Mouse (Mus musculus) adipose tissue, adult 10 weeks (tissue): ENCODE results near the gene Serpinf1. TPM values are rescaled to one million over a fixed set of nuclear protein-coding genes. Genes with fewer than 3 reads are reported as not detected.

Source experiments
- polyA plus RNA-seq: library from polyadenylated mRNA; stranded (reverse); fragments of 350-450 nt; fragmentation: Illumina TruSeq; extraction: RNeasy Lipid Tissue Mini Kit (QIAGEN cat#74804); gene quantifications from one replicate; pipeline ENCODE4 v1.2.3, GENCODE M21; 2014; ENCODE audit warnings: low read depth, low replicate concordance

Serpinf1 gene
- 171 TPM for polyA plus RNA-seq

DNA sequence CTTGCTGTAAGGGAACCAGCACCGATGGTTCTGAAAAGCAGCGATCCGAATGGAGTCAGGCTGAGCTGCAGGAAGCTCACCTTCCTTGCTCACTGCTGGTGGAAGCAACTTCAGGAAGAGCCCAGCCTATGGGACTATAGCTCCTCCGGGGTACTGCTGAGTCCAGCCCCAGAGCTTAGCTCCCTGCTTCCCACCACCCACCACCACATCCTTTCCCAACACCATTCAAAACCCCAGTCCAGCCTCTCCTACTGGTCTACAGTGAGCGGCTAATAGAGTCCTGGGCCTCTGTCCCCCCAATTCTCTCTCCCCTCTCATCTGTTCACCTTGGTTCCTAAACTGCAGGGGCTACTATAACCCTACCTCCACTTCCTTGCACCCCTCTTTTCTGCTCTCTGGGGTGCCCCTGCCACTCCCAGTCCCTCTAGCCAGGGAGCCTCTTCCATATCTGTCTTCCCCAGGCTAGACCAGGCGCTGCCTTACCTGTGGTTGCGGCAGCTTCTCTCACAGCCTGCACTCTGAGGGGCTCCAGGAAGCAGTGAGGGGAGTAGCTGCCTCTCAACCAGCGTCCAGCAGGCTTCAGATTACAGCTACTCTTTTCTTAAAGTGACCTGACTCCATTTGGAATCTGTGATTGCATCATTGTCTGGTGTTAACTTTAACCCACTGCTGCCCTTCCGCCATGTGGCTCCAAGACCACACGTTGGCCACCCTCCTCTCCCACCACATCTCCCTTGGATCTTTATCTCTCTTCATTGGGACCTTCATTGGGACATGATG lies at the start of gene Serpinf1:
Gene Serpinf1 (minus strand): TSS at position 689 of the 780 bp plus-strand sequence.

GRCm38 (mm10) chr11:75460844-75461742 lies 38.6 kb upstream of the Serpinf1 start, which contains the start of gene Tlcd2:
Gene Tlcd2 (plus strand): TSS chr11:75461715.

DNA sequence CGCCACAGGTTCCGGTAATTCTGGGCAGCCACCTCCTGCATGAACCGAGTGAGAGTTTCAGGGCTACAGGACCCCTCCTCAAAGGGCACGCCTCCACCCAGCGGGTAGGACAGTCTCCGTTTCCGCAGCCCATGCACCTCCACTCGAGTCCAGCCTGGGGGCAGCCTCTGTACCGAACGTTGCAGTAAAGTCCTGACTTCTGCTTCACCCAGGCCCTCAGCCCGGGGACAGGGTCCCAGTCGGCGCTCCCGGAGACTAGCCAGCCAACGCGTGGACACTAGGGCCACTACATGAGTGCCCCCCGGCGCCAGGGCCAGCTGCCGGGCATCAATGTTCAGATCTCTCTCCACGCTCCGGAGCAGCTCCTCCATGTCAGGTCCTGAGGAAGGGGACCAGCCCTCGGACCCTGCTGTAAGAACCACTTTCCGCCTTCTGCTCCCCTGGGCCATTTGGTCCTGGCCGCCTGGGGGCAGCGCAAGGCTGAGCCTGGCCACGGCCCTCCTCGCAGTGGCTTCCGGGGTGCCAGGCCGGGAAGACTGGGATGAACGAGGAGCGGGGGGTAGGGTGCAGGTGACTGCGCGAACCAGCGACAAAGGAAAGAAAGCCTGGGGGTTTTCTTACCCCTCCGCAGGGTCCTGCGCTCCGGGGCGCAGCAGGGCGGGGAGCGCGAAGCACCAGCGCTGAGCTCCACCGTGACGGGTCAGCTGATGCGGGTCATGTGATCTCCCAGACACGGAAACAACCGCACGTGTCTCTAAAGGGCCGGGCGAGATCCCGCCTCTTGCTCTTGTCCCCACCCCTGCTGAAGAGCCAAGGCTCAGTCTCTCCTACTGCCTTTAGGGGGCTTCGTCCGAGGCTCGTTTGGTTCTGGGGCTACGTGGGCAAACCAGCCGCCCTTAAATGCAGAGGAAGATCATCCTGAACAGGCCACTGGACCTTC lies 31.8 kb upstream of the Serpinf1 start, which contains the start of gene Wdr81:
Gene Wdr81 (minus strand): TSS at position 727 of the 940 bp plus-strand sequence.

GRCm38 (mm10) chr11:75439363-75439762 lies 16.9 kb upstream of the Serpinf1 start, which contains the start of gene Serpinf2:
Gene Serpinf2 (minus strand): TSS chr11:75439591.

Other genes starting within 250 kb of the Serpinf1 start
- gene Ovca2, start 243.9 kb downstream of the Serpinf1 start, polyA plus RNA-seq = 13.4 TPM
- gene Dph1, start 231.5 kb downstream of the Serpinf1 start, polyA plus RNA-seq = 11.0 TPM
- 13.8 TPM for gene Rtn4rl1, start 228.9 kb downstream of the Serpinf1 start, polyA plus RNA-seq
- gene Rpa1, start 74.4 kb downstream of the Serpinf1 start, polyA plus RNA-seq = 36.4 TPM
- gene Smyd4, start 74.3 kb downstream of the Serpinf1 start, polyA plus RNA-seq = 4.8 TPM
- 74.4 TPM for gene Serpinf2, start 16.9 kb upstream of the Serpinf1 start, polyA plus RNA-seq
- 17.3 TPM for gene Wdr81, start 32.0 kb upstream of the Serpinf1 start, polyA plus RNA-seq
- gene Tlcd2, start 39.0 kb upstream of the Serpinf1 start, polyA plus RNA-seq = 12.7 TPM
- gene Prpf8, start 64.1 kb upstream of the Serpinf1 start, polyA plus RNA-seq = 65.6 TPM
- 5.7 TPM for gene Rilp, start 87.4 kb upstream of the Serpinf1 start, polyA plus RNA-seq
- gene Scarf1, start 90.8 kb upstream of the Serpinf1 start, polyA plus RNA-seq = 6.0 TPM
- gene Slc43a2, start 109.0 kb upstream of the Serpinf1 start, polyA plus RNA-seq = 12.4 TPM
- gene Pitpna, start 165.4 kb upstream of the Serpinf1 start, polyA plus RNA-seq = 68.8 TPM
- 46.0 TPM for gene Inpp5k, start 208.3 kb upstream of the Serpinf1 start, polyA plus RNA-seq
- gene Myo1c, start 227.8 kb upstream of the Serpinf1 start, polyA plus RNA-seq = 88.9 TPM